Mouse (Mus musculus) midbrain, embryonic 14.5 days (tissue): Measurements from ENCODE around the gene Chrm3. TPM values are rescaled to one million over a fixed set of nuclear protein-coding genes. Genes with fewer than 3 reads are reported as not detected.
A peak's percentile ranks its signal among the peaks of the same experiment; 100 is the strongest.

Experiments
- ATAC-seq: fragments of 200-750 bp; cut with Nextera tagmentation; 2 replicates; pipeline ENCODE4 v1.8.0; 2017; ENCODE audit warnings: moderate number of reproducible peaks, moderate library complexity; ENCODE audit not compliant: low FRiP score, low TSS enrichment
- DNase-seq: peaks from one replicate; pipeline ENCODE4 v3.0.0-alpha.2; 2015
- H3K27ac ChIP-seq: fragments of 300-500 bp; sonication (generic); replicated peaks from 2 replicates; pipeline ENCODE4 v1.5.1; 2014; ENCODE audit warnings: mild to moderate bottlenecking, low read depth, low read length, moderate library complexity
- H3K27me3 ChIP-seq: fragments of 300-500 bp; sonication (generic); 2 replicates; pipeline ENCODE4 v1.6.1; 2014; ENCODE audit warnings: low read length, control low read depth, mixed read lengths; ENCODE audit not compliant: control insufficient read depth, insufficient read depth
- H3K36me3 ChIP-seq: fragments of 300-500 bp; sonication (generic); 2 replicates; pipeline ENCODE4 v1.6.1; 2014; ENCODE audit warnings: low read length, control low read depth; ENCODE audit not compliant: control insufficient read depth, insufficient read depth
- H3K4me1 ChIP-seq: fragments of 300-500 bp; sonication (generic); 2 replicates; pipeline ENCODE4 v1.6.1; 2014; ENCODE audit warnings: mild to moderate bottlenecking, antibody characterized with exemption, low read length, control low read depth; ENCODE audit not compliant: control insufficient read depth, insufficient read depth
- H3K4me2 ChIP-seq: fragments of 300-500 bp; sonication (generic); 2 replicates; pipeline ENCODE4 v1.6.1; 2014; ENCODE audit warnings: mild to moderate bottlenecking, low read length, moderate library complexity
- H3K4me3 ChIP-seq: fragments of 300-500 bp; sonication (generic); replicated peaks from 2 replicates; pipeline ENCODE4 v1.5.1; 2014; ENCODE audit warnings: low read depth, low read length
- H3K9ac ChIP-seq: fragments of 300-500 bp; sonication (generic); replicated peaks from 2 replicates; pipeline ENCODE4 v1.6.1; 2014; ENCODE audit warnings: mild to moderate bottlenecking, low read length, moderate library complexity
- H3K9me3 ChIP-seq: fragments of 300-500 bp; sonication (generic); 2 replicates; pipeline ENCODE4 v1.6.1; 2016; ENCODE audit warnings: low read length, control low read depth, mixed read lengths; ENCODE audit not compliant: control insufficient read depth
- WGBS: fragments of 180-500 bp; shearing (Covaris S2); extraction: QIAGEN DNeasy Blood & Tissue Kit; methylation state at CpG from one replicate; pipeline ENCODE4 v1.1.7; 2014; 5-methylcytosine and 5-hydroxymethylcytosine counted together
- polyA plus RNA-seq: library from polyadenylated mRNA; unstranded; fragments of >200 nt; fragmentation: Nextera tagmentation; extraction: Ambion mirVana; gene quantifications from 2 replicates; pipeline ENCODE4 v1.2.1, GENCODE M21; 2014

Chrm3 gene
- polyA plus RNA-seq, 1 experiment from 2014 or later = 2.7 TPM

GRCm38 (mm10) chr13:10081896-10082426, 278.7 kb downstream of the Chrm3 start:
- no peak overlapping the region for H3K4me3 ChIP-seq
- H3K9ac ChIP-seq = no peak overlapping the region
- H3K27ac ChIP-seq = no peak overlapping the region
- no peak for DNase-seq
- H3K9me3 ChIP-seq = no peaks in the 10 kb centered on the region
- H3K4me2 ChIP-seq = no peak overlapping the region
- H3K36me3 ChIP-seq = no peaks in the 10 kb centered on the region
- H3K4me1 ChIP-seq = no peaks in the 10 kb centered on the region
- ATAC-seq = no peak
- 89% methylated on average over 6 of the region's 6 CpGs for WGBS
- H3K27me3 ChIP-seq = no peaks in the 10 kb centered on the region

GRCm38 (mm10) chr13:10071165-10071564, 289.5 kb downstream of the Chrm3 start:
- ATAC-seq = peak; percentile 53; the same call in 1 of the 2 replicates
- peak; percentile 67 for DNase-seq
- H3K27ac ChIP-seq = no peak overlapping the region
- H3K27me3 ChIP-seq = no peaks in the 10 kb centered on the region
- H3K36me3 ChIP-seq = no peaks in the 10 kb centered on the region
- no peak overlapping the region for H3K4me3 ChIP-seq
- no peak overlapping the region for H3K4me2 ChIP-seq
- WGBS = 34% methylated on average over 5 of the region's 5 CpGs
- no peaks in the 10 kb centered on the region for H3K4me1 ChIP-seq
- H3K9me3 ChIP-seq = no peaks in the 10 kb centered on the region
- no peak overlapping the region for H3K9ac ChIP-seq

- ATAC-seq = no peak
- WGBS = 93% methylated on average over 10 of the region's 10 CpGs
- Histone ChIP-seq H3K4me2 (no peak overlapping the region), H3K27ac (no peak overlapping the region), H3K4me1 (no peaks in the 10 kb centered on the region), H3K36me3 (no peaks in the 10 kb centered on the region), H3K4me3 (no peak overlapping the region), H3K9me3 (no peaks in the 10 kb centered on the region), H3K9ac (no peak overlapping the region), H3K27me3 (no peaks in the 10 kb centered on the region)
- DNase-seq = no peak
These were observed 291.6 kb downstream of the Chrm3 start for GRCm38 (mm10) chr13:10068927-10069580.

GRCm38 (mm10) chr13:10066829-10067618, 293.6 kb downstream of the Chrm3 start:
- no peak for DNase-seq
- Histone ChIP-seq H3K9me3 (no peaks in the 10 kb centered on the region), H3K4me2 (no peak overlapping the region), H3K27me3 (no peaks in the 10 kb centered on the region), H3K9ac (no peak overlapping the region), H3K4me3 (no peak overlapping the region), H3K27ac (no peak overlapping the region), H3K36me3 (no peaks in the 10 kb centered on the region), H3K4me1 (no peaks in the 10 kb centered on the region)
- no peak for ATAC-seq
- WGBS = 86% methylated on average over 12 of the region's 12 CpGs

GRCm38 (mm10) chr13:10065776-10066175, 294.9 kb downstream of the Chrm3 start:
- no peaks in the 10 kb centered on the region for H3K36me3 ChIP-seq
- H3K9ac ChIP-seq = no peak overlapping the region
- ATAC-seq (no peak), DNase-seq (no peak)
- no peaks in the 10 kb centered on the region for H3K9me3 ChIP-seq
- 38% methylated on average over 2 of the region's 2 CpGs for WGBS
- no peak overlapping the region for H3K4me3 ChIP-seq
- no peak overlapping the region for H3K27ac ChIP-seq
- H3K27me3 ChIP-seq = no peaks in the 10 kb centered on the region
- H3K4me1 ChIP-seq = no peaks in the 10 kb centered on the region
- H3K4me2 ChIP-seq = no peak overlapping the region

- no peak overlapping the region for H3K27ac ChIP-seq
- no peak overlapping the region for H3K4me3 ChIP-seq
- no peak overlapping the region for H3K4me2 ChIP-seq
- no peaks in the 10 kb centered on the region for H3K4me1 ChIP-seq
- ATAC-seq (no peak), DNase-seq (no peak)
- no peaks in the 10 kb centered on the region for H3K27me3 ChIP-seq
- no peaks in the 10 kb centered on the region for H3K9me3 ChIP-seq
- no peak overlapping the region for H3K9ac ChIP-seq
- no peaks in the 10 kb centered on the region for H3K36me3 ChIP-seq
- WGBS = 95% methylated on average over 5 of the region's 5 CpGs
These were observed 298.0 kb downstream of the Chrm3 start for GRCm38 (mm10) chr13:10062681-10063080.

- ATAC-seq = no peak
- WGBS = 43% methylated on average over 1 of the region's 1 CpGs
These were observed 301.7 kb downstream of the Chrm3 start for GRCm38 (mm10) chr13:10058993-10059392.

GRCm38 (mm10) chr13:10057644-10058198, 302.9 kb downstream of the Chrm3 start:
- no peak for DNase-seq
- WGBS = 79% methylated on average over 2 of the region's 2 CpGs

More at GRCm38 (mm10) chr13:10058993-10059392, 301.7 kb downstream of the Chrm3 start:
- H3K4me1 ChIP-seq = no peaks in the 10 kb centered on the region
- no peak overlapping the region for H3K27ac ChIP-seq
- no peak overlapping the region for H3K9ac ChIP-seq
- H3K27me3 ChIP-seq = no peaks in the 10 kb centered on the region
- H3K4me3 ChIP-seq = no peak overlapping the region
- DNase-seq = no peak
- no peaks in the 10 kb centered on the region for H3K36me3 ChIP-seq
- H3K4me2 ChIP-seq = no peak overlapping the region
- H3K9me3 ChIP-seq = no peaks in the 10 kb centered on the region

More at GRCm38 (mm10) chr13:10057644-10058198, 302.9 kb downstream of the Chrm3 start:
- Histone ChIP-seq H3K4me3 (no peak overlapping the region), H3K36me3 (no peaks in the 10 kb centered on the region), H3K9me3 (no peaks in the 10 kb centered on the region), H3K9ac (no peak overlapping the region), H3K4me1 (no peaks in the 10 kb centered on the region), H3K27ac (no peak overlapping the region), H3K4me2 (no peak overlapping the region), H3K27me3 (no peaks in the 10 kb centered on the region)
- ATAC-seq = no peak
